Mouse (Mus musculus) gonadal fat pad, adult 2 months (tissue): ENCODE results near the gene Flcn. TPM values are rescaled to one million over a fixed set of nuclear protein-coding genes. Genes with fewer than 3 reads are reported as not detected.
"Not testable (repeated sequence)": the region's sequence is repeated elsewhere in the genome, so short reads cannot be mapped to it uniquely, and the experiment has no call there.

ENCODE experiments used
- DNase-seq: peaks from one replicate; pipeline ENCODE4 v3.0.0-alpha.2; 2012; ENCODE audit warnings: low read depth
- polyA plus RNA-seq: library from polyadenylated mRNA; depleted of rRNA; stranded (reverse); fragments of >200 nt; gene quantifications from 2 replicates; pipeline ENCODE4 v1.2.3, GENCODE M21; 2012; rRNA removed

Gene Flcn
- 38.4 and 43.6 TPM in 2 replicates for polyA plus RNA-seq

- DNase-seq: no peak
Observed at GRCm38 (mm10) chr11:59809670-59810474, at the start of gene Flcn. Flcn (minus strand) TSS chr11:59810016.

- no peak for DNase-seq
Observed at GRCm38 (mm10) chr11:59852865-59853264, 43.0 kb upstream of the Flcn start.

- DNase-seq: no peak
Observed at GRCm38 (mm10) chr11:59847891-59848884, 38.4 kb upstream of the Flcn start.

- no peak for DNase-seq
Observed at GRCm38 (mm10) chr11:59847131-59847530, 37.3 kb upstream of the Flcn start.

GRCm38 (mm10) chr11:59846311-59846710 lies 36.5 kb upstream of the Flcn start:
- no peak for DNase-seq

GRCm38 (mm10) chr11:59839459-59840126 lies 29.8 kb upstream of the Flcn start, which contains the start of gene Cops3:
Cops3 (minus strand) TSS chr11:59839838.
- DNase-seq: no peak

- no peak for DNase-seq
Observed at GRCm38 (mm10) chr11:59839008-59839458, 29.2 kb upstream of the Flcn start, which contains the start of gene Nt5m. Nt5m (plus strand) TSS chr11:59839447.

- DNase-seq: no peak
Observed at GRCm38 (mm10) chr11:59838426-59838825, 28.6 kb upstream of the Flcn start.

- not testable (repeated sequence) for DNase-seq
Observed at GRCm38 (mm10) chr11:59837789-59838188, 28.0 kb upstream of the Flcn start.

- no peak for DNase-seq
Observed at GRCm38 (mm10) chr11:59821625-59822024, 11.8 kb upstream of the Flcn start.

- no peak for DNase-seq
Observed at GRCm38 (mm10) chr11:59817916-59818315, 8.1 kb upstream of the Flcn start.

- DNase-seq: no peak
Observed at GRCm38 (mm10) chr11:59815482-59816065, 5.8 kb upstream of the Flcn start.

GRCm38 (mm10) chr11:59814936-59815335 lies 5.1 kb upstream of the Flcn start:
- DNase-seq: no peak

- DNase-seq: no peak
Observed at GRCm38 (mm10) chr11:59814311-59814710, 4.5 kb upstream of the Flcn start.

GRCm38 (mm10) chr11:59813276-59813675 lies 3.5 kb upstream of the Flcn start:
- no peak for DNase-seq

- DNase-seq: no peak
Observed at GRCm38 (mm10) chr11:59811211-59811610, 1.4 kb upstream of the Flcn start.

GRCm38 (mm10) chr11:59810480-59811158 lies 803 bp upstream of the Flcn start:
- no peak for DNase-seq

- DNase-seq: no peak
Observed at GRCm38 (mm10) chr11:59809071-59809669, 646 bp downstream of the Flcn start.

GRCm38 (mm10) chr11:59808170-59808960 lies 1.5 kb downstream of the Flcn start:
- DNase-seq: no peak
